Mouse (Mus musculus) layer of hippocampus, postnatal 10 days (tissue): ENCODE measurements around the gene Gm20388. TPM values are rescaled to one million over a fixed set of nuclear protein-coding genes. Genes with fewer than 3 reads are reported as not detected.

ENCODE experiments used
- DNase-seq, 2 experiments: peaks; one replicate each; pipeline ENCODE4 v3.0.0; 2021; ENCODE audit warnings: low spot score in 2 of 2
- total RNA-seq, 2 experiments: library from RNA; stranded (reverse); gene quantifications; 2 replicates each; pipeline ENCODE4 v1.2.3; 2021

Gene Gm20388
- total RNA-seq, 2 experiments from 2014 or later, result not detected

DNA sequence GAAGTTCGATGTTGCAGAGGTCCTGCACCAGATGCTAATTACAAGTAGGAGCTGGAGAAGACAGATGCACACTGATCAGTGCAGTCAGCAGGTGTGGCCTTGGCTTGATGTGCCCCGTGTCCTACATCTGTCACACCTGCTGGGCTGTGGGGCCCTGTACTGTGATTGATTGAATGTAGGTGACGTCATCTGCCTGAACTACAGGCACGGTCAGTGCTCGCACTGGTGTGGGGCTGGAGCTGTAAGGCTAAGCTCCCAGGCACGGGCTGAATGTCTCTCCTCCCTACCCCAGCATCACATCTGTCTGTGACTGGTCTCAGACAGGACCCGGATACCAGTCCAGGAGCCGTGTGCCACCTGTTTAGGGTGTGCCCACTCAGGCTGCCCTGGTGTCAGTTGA is 3870.6 kb downstream of the Gm20388 start:
- DNase-seq, result no peak

DNA sequence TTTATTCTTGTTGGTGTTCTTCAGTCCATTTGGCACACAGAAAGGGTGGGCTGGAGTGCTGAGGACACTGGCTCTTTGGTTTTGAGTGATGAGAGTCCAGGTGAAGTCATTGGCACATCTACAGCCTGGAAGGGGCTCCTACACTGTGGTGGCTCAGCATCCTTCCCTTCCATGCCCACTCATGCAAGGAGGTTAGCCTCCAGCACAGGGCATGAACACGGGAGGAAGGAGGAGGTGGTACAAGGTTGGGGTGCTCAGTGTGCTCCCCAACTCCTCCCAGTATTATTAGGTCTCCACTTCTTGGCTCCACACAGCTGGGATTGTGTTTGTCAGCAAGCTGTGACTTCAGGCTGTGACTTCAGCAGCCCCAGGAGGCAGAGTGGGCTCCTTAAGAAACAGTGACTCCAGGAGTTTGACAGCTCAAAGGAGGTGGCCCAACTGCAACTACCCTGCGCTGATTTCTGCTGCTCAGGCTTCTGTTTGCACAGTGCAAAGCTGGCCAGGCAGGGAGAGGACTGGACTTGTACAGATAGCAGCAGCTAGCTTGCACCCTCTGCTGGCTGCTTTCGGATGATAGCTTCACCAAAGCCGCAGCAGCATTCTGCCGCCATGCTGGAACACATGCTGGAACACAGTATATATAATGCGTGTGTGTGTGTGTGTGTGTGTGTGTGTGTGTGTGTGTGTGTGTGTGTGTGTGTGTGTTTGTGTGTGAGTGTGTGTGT is 3873.0 kb downstream of the Gm20388 start:
- peak; percentile 83 to 86 for DNase-seq

- peak; percentile 29 to 41 for DNase-seq
These were observed 3875.5 kb downstream of the Gm20388 start for GRCm38 (mm10) chr8:123786166-123786565.

- DNase-seq, result no peak
These were observed 3876.0 kb downstream of the Gm20388 start for GRCm38 (mm10) chr8:123786644-123787043.

- DNase-seq, result no peak
These were observed 3876.7 kb downstream of the Gm20388 start for GRCm38 (mm10) chr8:123787254-123787897.

- DNase-seq, result no peak
These were observed 3878.0 kb downstream of the Gm20388 start for GRCm38 (mm10) chr8:123788416-123789170.

DNA sequence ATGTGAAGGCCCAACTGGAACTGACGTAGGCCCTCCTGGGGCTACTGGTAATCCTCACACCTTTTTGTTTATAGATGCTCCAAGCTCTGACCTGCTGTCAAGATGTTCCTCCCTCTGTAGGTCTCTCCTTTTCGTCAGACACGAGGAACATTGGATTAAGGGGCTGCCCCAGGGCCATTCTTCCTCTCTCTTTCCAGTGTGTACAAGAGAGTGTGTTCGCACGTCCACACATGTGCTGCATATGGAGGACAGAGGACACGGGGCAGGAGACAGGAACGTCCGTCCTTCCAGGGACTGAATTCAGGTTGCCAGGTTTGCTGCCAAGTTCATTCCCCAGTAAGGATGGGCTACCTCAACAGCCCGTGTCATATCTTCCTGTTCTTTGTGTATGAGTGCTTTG is 3878.8 kb downstream of the Gm20388 start:
- DNase-seq, result no peak

GRCm38 (mm10) chr8:123789970-123790369 is 3879.3 kb downstream of the Gm20388 start:
- DNase-seq, result peak; percentile 91 to 92

GRCm38 (mm10) chr8:123791101-123791844 is 3880.6 kb downstream of the Gm20388 start:
- no peak for DNase-seq

DNA sequence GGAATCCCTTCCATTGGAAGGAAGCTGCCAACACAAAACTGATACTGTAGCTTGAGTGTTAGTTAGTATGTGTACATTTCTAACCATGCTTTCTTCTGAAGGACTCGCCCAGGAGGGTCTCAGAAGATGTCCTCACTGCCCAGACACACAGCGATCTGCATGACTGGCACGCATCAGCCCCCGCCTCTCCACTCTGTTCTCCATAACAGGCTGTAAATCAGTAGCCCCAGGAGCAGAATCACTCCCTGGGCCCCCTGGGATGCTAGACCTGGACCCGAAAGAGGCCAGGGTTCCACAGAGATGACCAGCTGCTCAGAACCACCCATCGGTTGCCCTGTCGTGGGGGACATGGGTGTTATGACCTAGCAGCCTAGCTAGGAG is 3881.2 kb downstream of the Gm20388 start:
- no peak for DNase-seq

DNA sequence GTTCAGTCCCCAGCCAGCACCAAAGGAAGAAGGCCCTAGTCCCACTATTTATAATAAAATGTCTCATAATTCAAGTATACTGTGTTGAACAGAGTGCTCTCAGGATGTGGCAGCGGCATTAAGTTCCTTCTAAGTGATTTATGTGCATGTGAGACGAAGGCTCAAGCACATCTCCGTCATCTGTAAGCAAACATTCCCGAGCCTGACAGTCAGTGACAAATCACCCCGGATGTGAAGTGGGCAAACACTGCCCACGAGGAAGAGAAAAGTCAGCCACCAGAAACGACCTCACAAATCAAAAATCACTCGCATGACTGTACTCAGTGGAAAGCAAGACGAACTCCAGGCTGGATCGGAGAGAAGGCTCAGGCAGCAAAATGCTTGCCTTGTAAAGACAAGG is 3883.3 kb downstream of the Gm20388 start:
- DNase-seq, result no peak

DNA sequence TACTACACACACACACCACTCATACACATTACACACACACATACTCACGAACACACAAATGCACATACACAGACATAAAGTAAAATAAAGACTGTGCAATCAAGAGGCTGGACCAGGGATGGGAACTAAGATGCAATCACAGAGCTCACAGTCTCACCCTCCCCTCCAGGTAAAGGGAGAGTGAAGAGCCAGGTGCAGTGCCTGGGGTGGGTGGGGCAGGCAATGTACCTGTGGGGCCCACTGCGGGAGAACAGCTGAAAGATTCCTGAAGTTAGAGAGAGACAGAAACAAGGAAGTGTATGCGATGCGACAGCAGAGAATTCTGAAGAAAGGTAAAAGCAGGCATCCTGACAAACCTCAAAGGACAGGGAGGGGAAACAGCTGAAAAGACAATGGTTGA is 3884.1 kb downstream of the Gm20388 start:
- no peak for DNase-seq

DNA sequence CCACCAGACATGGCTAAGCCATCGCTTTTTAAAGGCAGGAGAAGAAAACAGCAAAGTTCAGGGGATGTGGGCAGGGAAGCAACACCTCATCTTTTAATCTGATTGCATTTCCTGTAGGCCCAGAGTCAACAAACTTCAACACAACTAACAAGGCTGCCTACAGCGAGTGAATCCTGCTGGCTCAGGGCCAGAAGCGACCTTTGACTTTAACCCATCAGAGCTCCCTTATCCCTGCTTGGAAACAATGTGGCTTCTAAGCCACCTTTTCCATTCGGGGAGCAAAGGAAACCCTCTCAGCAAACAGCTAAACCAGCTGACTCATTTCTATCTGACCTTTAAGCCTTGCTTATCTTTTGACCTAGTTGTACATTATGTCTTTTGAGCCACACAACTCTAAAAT is 3886.1 kb downstream of the Gm20388 start:
- no peak for DNase-seq

GRCm38 (mm10) chr8:123797928-123798327 is 3887.3 kb downstream of the Gm20388 start:
- no peak for DNase-seq

DNA sequence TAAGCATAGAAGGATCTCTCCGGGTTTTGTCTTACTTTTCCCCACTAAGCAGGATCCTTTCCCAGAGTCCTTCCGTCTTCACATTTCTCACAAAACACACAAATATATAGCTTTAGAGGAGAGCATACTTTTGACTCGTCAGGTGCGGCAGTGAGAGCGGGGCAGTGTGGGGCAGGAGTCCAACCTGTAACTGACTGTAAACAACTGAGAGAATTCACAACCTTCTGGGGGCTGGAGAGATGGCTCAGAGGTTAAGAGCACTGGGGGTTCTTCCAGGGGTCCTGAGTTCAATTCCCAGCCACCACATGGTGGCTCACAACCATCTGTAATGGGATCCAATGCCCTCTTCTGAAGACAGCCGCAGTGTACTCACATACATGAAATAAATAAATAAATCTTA is 3888.8 kb downstream of the Gm20388 start:
- DNase-seq, result no peak

DNA sequence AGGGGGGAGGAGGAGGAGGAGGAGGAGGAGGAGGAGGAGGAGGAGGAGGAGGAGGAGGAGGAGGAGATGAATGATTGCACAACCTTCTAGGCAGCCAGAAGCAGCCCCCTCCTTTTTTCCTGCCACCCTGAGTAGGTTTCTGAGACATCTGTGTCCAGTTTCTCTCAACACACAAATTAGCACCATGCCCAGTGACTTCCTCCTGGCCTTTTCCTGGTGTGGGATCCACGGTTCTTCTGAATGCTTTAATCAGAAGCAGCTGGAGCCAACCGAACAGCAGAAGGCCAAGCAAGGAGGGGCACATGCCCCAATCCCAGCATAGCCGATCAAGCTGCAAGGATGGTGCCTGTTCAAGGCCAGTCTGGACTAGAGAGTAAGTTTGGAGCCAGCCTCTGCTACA is 3889.2 kb downstream of the Gm20388 start:
- DNase-seq, result no peak

DNA sequence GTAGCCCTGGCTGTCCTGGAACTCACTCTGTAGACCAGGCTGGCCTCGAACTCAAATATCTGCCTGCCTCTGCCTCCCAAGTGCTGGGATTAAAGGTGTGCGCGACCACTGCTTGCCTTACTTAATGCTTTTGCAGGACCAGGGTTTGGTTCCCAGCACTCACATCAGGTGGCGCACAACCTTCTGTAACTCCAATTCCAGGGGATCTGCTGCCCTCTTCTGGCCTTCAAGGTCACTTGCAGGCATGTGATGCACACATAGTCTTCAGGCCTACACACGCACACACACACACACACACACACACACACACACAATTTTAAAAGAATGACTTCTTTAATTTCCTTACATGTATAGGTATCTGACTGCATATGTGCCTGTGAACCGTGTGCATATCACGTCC is 3890.2 kb downstream of the Gm20388 start:
- DNase-seq, result no peak

DNA sequence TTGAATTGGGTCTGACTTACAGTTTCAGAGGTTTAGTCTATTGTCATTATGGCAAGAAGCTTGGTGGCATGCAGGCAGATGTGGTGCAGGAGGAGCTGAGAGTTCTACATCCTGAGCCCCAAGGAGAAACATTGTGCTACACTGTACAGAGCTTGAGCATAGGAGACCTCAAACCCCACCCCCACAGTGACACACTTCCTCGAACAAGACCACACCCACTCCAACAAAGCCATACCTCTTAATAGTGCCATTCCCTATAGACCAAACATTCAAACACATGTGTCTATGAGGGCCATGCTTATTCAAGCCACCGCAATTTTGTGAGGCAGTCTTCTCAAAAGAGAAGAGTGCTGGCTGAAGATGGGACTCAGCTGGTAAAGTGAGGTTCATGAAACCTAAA is 3890.9 kb downstream of the Gm20388 start:
- DNase-seq, result no peak

GRCm38 (mm10) chr8:123803639-123804038 is 3893.0 kb downstream of the Gm20388 start:
- no peak for DNase-seq

DNA sequence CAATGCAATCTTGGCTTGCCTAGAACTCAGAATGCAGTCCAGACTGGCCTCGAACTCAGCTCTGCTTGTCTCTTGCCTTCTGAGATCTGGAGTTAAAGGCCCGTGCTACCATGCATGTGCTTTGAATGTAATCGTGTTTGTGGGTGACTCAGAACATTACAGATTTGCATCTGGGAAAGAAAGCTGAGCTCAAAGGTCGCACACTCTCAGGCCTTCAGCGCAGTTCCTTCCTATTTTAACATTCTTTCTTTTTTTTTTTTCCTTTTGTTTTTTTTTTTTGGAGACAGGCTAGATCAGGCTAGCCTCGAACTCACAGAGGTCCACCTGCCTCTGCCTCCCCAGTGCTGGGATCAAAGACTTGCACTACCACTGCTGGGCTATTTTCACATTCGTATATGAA is 3893.9 kb downstream of the Gm20388 start:
- DNase-seq, result no peak

DNA sequence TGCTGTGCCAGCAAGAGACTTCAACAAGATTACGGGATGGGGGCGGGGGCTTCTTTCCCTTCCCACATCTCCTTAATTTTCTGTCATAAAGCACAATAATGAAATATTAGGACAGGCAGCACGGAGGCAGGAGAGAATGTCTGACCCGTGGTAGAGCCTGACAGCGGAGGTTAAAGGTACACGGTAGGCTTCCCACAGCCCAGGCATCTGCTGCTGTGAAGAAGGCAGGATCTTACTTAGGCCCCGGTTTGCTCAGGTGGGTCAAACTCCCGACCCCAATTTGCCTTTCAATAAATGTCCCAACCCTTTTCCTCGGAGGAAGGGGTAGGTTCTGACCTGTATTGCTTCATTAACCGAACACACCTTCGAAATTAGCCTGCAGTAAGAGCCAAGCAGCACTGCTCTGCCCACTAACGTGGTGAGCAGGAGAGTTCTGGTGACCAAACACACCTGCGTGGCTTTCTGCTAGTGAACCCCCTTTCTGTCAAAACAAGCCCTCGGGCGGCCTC is 3894.6 kb downstream of the Gm20388 start:
- DNase-seq, result no peak
